Mouse (Mus musculus) G1E (cell line): ENCODE results near the gene Il1r2. TPM values are rescaled to one million over a fixed set of nuclear protein-coding genes. Genes with fewer than 3 reads are reported as not detected.

Experiments
- ATAC-seq: 2 replicates; pipeline ENCODE4 v1.8.0; 2016; ENCODE audit warnings: mild to moderate bottlenecking; ENCODE audit not compliant: insufficient number of reproducible peaks, poor library complexity, low FRiP score, severe bottlenecking; ENCODE audit errors: extremely low read depth
- DNase-seq: peaks from one replicate; pipeline ENCODE4 v3.0.0; 2012; ENCODE audit warnings: low spot score
- H3K27me3 ChIP-seq: 2 replicates; pipeline ENCODE4 v1.6.1; 2012; ENCODE audit warnings: mild to moderate bottlenecking, low read length, inconsistent platforms; ENCODE audit not compliant: insufficient read depth
- H3K36me3 ChIP-seq: replicated peaks from 2 replicates; pipeline ENCODE3; 2012; ENCODE audit warnings: mild to moderate bottlenecking, inconsistent platforms
- H3K4me1 ChIP-seq: 2 replicates; pipeline ENCODE4 v1.6.1; 2012; ENCODE audit warnings: low read depth, low read length, inconsistent platforms, mixed read lengths; ENCODE audit not compliant: insufficient read depth
- H3K4me3 ChIP-seq: 2 replicates; pipeline ENCODE4 v1.5.1; 2012; ENCODE audit warnings: low read depth, mild to moderate bottlenecking, inconsistent platforms, low read length, moderate library complexity, mixed read lengths
- H3K9me3 ChIP-seq: replicated peaks from 2 replicates; pipeline ENCODE4 v1.6.1; 2012; ENCODE audit warnings: inconsistent platforms
- CTCF ChIP-seq: IDR thresholded peaks from 2 replicates; pipeline ENCODE4 v1.5.1; 2012; ENCODE audit warnings: low read depth, low read length, inconsistent platforms, mixed read lengths
- GATA1 ChIP-seq: IDR thresholded peaks from 2 replicates; pipeline ENCODE4 v1.6.1; 2012; ENCODE audit warnings: borderline replicate concordance, low read length, inconsistent platforms, mixed read lengths
- GATA2 ChIP-seq: IDR thresholded peaks from 2 replicates; pipeline ENCODE4 v1.6.1; 2012; ENCODE audit warnings: low read depth, low read length, inconsistent platforms, borderline replicate concordance
- POLR2AphosphoS5 ChIP-seq: IDR thresholded peaks from 2 replicates; pipeline ENCODE4 v1.6.1; 2012; ENCODE audit warnings: low read depth, low read length, inconsistent platforms; ENCODE audit not compliant: insufficient replicate concordance
- TAL1 ChIP-seq: conservative IDR thresholded peaks from 2 replicates; pipeline ENCODE4 v1.6.1; 2012; ENCODE audit warnings: low read depth, low read length, inconsistent platforms, mixed read lengths
- polyA plus RNA-seq: library from polyadenylated mRNA; stranded (reverse); fragments of >175 nt; gene quantifications from 2 replicates; pipeline ENCODE4 v1.2.3, GENCODE M21; 2012
- total RNA-seq, 2 experiments: library from RNA; stranded (forward) in 1 of 2; stranded (reverse) in 1 of 2; fragments of 200-1000 nt in 1 of 2; fragments of >200 nt in 1 of 2; fragmentation: Nextera tagmentation in 1 of 2; gene quantifications; 2 replicates each; pipeline ENCODE4 v1.2.3; 2014 to 2017

Il1r2 gene
- total and polyA plus RNA-seq, 3 experiments = 0.49 TPM; not detected in 2

DNA sequence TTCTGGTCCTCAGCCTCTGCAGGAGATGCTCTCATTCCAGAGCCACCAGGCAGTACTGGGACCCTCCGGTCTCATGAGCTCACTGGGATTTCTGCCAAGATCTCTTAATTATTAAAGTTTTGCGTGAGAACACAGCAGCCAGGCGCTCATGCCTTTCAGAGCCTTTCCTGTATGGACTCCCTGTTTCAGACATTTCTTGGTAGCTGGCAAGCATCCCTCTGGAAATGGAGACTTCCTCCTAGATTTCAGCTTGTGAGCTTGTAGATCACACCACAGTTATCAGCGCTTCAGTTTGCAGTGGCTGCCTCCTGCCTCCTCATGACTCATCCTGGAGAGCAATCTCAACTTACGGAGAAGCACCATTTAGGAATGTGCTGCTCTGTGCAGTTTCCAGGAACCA lies 98.0 kb downstream of the Il1r2 start:
- Histone ChIP-seq H3K4me3 (no peak overlapping the region), H3K9me3 (no peaks in the 10 kb centered on the region), H3K36me3 (no peaks in the 10 kb centered on the region), H3K27me3 (peaks cover 6% of the 10 kb centered on the region), H3K4me1 (no peaks in the 10 kb centered on the region)
- ATAC-seq (no peak), DNase-seq (no peak)
- no peak for TF ChIP-seq GATA1
- no peak for TF ChIP-seq POLR2AphosphoS5
- no peak for TF ChIP-seq TAL1
- no peak for TF ChIP-seq GATA2
- no peak for TF ChIP-seq CTCF

DNA sequence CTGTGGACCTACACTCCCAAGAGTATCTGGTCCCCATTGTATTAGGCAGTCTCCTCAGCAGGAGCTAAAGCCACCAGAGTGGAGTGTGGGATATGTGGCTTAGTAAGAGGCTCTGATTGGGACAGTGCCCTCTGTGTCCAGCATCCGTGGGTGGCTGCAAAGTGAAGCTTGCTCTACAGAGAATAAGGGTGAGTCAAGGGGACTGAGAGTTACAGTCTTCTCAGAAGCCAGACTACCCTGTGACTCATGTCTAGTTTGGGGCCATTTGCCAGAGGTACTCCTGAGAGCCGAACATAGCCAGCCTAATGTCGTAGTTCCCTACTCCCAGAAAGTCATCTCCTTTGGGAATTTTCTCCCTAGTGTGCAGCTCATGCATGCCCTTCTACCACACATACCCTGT lies 100.3 kb downstream of the Il1r2 start:
- no peak for DNase-seq
- peaks cover 2% of the 10 kb centered on the region; the same call in 1 of the 2 replicates for H3K27me3 ChIP-seq
- no peak for TF ChIP-seq GATA1
- no peak for TF ChIP-seq TAL1
- no peak for TF ChIP-seq POLR2AphosphoS5
- no peak for TF ChIP-seq CTCF
- TF ChIP-seq GATA2 = no peak

More for the DNA sequence above, 100.3 kb downstream of the Il1r2 start:
- Histone ChIP-seq H3K9me3 (no peaks in the 10 kb centered on the region), H3K4me1 (no peaks in the 10 kb centered on the region), H3K36me3 (no peaks in the 10 kb centered on the region), H3K4me3 (no peak overlapping the region)
- no peak for ATAC-seq

Other genes starting within 250 kb of the Il1r2 start
- not detected in 2 replicates for gene Map4k4, start 173.2 kb upstream of the Il1r2 start, total RNA-seq (2014; fragmentation: Nextera tagmentation)
- 0.93 TPM in 2 replicates for gene Map4k4, start 173.2 kb upstream of the Il1r2 start, total RNA-seq (2017)
- gene Map4k4, start 173.2 kb upstream of the Il1r2 start, polyA plus RNA-seq = 0.01 TPM in 1 of 2 replicates, not detected in the other
- not detected in 2 replicates for gene Il1r1, start 151.0 kb downstream of the Il1r2 start, total RNA-seq (2014; fragmentation: Nextera tagmentation)
- gene Il1r1, start 151.0 kb downstream of the Il1r2 start, total RNA-seq (2017) = 0.12 and 0.22 TPM in 2 replicates
- gene Il1r1, start 151.0 kb downstream of the Il1r2 start, polyA plus RNA-seq = not detected in 2 replicates